Mouse (Mus musculus) heart, adult 2 months (tissue): ENCODE measurements around the gene Fuk.

Experiments
- CTCF ChIP-seq: fragments of 200-600 bp; IDR thresholded peaks from 2 replicates; pipeline ENCODE4 v1.8.1; 2022; ENCODE audit warnings: antibody characterized with exemption, mild to moderate bottlenecking, moderate library complexity
- EP300 ChIP-seq: fragments of 200-500 bp; IDR thresholded peaks from 2 replicates; pipeline ENCODE4 v1.6.1; 2011; ENCODE audit warnings: low read depth, low read length, control low read depth; ENCODE audit not compliant: insufficient read depth
- POLR2A ChIP-seq: fragments of 200-500 bp; IDR thresholded peaks from 2 replicates; pipeline ENCODE4 v1.6.1; 2011; ENCODE audit warnings: mild to moderate bottlenecking, low read depth, low read length, control low read depth; ENCODE audit not compliant: insufficient read depth

GRCm38 (mm10) chr8:110920773-110921277, 18.5 kb upstream of the Fuk start:
- TF ChIP-seq POLR2A (no peak), CTCF (no peak), EP300 (no peak)
